Mouse (Mus musculus): ENCODE measurements around the gene Armc7.

- TF ChIP-seq POU5F1 (IDR thresholded peaks at IDR 0.05; ENCODE audit: borderline replicate concordance, low read length) (no peak), CTCF (conservative IDR thresholded peaks at IDR 0.05; ENCODE audit: low read length) (peak; percentile 54), NANOG (IDR thresholded peaks at IDR 0.05; ENCODE audit: borderline replicate concordance, low read length) (no peak)
These were observed 16.1 kb downstream of the Armc7 start, which contains the start of gene Nt5c for GRCm38 (mm10) chr11:115491356-115492083.
